Mouse (Mus musculus): Measurements from ENCODE around the gene Sptbn1.

DNA sequence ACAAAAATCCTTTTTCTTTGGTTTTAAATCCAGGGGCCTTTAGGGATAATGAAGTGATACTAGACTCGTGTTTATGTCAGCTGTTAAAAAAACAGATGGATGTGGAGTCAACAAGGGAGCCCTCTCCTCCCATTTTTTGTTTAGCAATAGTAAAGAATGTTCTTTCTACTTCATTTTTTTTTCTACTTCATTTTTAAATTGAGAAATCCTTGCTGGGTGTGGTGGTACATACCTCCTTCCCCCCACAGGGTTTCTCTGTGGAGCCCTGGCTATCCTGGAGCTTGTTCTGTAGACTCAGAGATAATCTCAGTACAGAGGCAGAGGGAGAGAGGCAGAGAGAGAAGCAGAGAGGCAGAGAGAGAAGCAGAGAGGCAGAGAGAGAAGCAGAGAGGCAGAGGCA is 133.9 kb downstream of the Sptbn1 start:
- TF ChIP-seq EP300 (IDR thresholded peaks at IDR 0.05; ENCODE audit: low read depth) (no peak), CTCF (IDR thresholded peaks at IDR 0.05; ENCODE audit: low read depth) (no peak)

Data from heart, postnatal 0 days (tissue).